24 mouse cellular contexts compared by ENCODE assay signal in the genomic region with DNA sequence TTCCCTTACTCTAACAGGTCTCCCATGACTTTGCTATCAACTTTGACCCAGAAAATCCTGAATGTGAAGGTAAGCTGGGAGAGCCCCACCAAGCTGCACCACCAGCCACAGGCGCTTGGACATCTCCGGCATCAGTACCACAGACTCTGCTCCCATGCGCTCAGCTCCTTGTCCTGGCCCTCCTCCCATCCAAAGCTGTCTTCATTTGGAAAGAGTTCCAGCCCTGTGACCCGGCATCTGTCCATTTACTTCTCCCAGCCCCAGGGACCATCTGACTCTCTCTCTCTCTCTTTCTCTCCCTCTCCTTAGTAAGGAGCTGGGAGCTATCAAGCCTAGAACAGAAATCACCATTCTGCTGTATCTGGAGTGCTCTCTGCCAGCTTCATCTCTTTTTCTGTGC. TPM values are rescaled to one million over a fixed set of nuclear protein-coding genes. Genes with fewer than 3 reads are reported as not detected.
"Had no signal": no experiment of that assay in that cellular context is flagged by ENCODE, and none has a peak within 500 bp of the region (broad histone marks: within the 10 kb centered on the region; RNA-seq: fewer than 3 reads in every experiment).

No protein-coding gene starts in this region.

- H3K9me3 ChIP-seq: lung, embryonic 15.5 days; midbrain, embryonic 10.5 days; midbrain, embryonic 12.5 days; neural tube, embryonic 13.5 days; neural tube, embryonic 15.5 days; stomach, embryonic 15.5 days had no signal

- DNase-seq: liver, postnatal 0 days; lung, adult 2 months; lung, postnatal 14 days; lung, postnatal 4 days; midbrain, embryonic 14.5 days; right cerebral cortex, postnatal 14 days; thymus, adult 2 months; thymus, postnatal 25 days; thymus, postnatal 4 days had no signal

- H3K27ac ChIP-seq: lung, embryonic 15.5 days; midbrain, embryonic 10.5 days; midbrain, embryonic 12.5 days; neural tube, embryonic 13.5 days; neural tube, embryonic 15.5 days; stomach, embryonic 15.5 days; stomach, postnatal 0 days had no signal

- H3K4me3 ChIP-seq: lung, embryonic 15.5 days; midbrain, embryonic 10.5 days; midbrain, embryonic 12.5 days; myocyte; neural tube, embryonic 13.5 days; neural tube, embryonic 15.5 days; stomach, embryonic 15.5 days had no signal

- ATAC-seq: liver, postnatal 0 days; lung, postnatal 0 days; midbrain, embryonic 16.5 days had no signal

- H3K9ac ChIP-seq: liver, postnatal 0 days; lung, embryonic 15.5 days; midbrain, embryonic 12.5 days; neural tube, embryonic 13.5 days; neural tube, embryonic 15.5 days; stomach, embryonic 15.5 days had no signal

- H3K36me3 ChIP-seq: lung, embryonic 15.5 days; midbrain, embryonic 10.5 days; midbrain, embryonic 12.5 days; neural tube, embryonic 13.5 days; neural tube, embryonic 15.5 days; stomach, embryonic 15.5 days had no signal

- H3K4me2 ChIP-seq: lung, embryonic 15.5 days; midbrain, embryonic 12.5 days; neural tube, embryonic 13.5 days; neural tube, embryonic 15.5 days; stomach, embryonic 15.5 days had no signal

RNA-seq across cellular contexts. Expression of a gene that starts 5.6 kb away (rescaled TPM):
- total RNA-seq: megakaryocyte, adult 5-6 weeks; megakaryocyte-erythroid progenitor cell, adult 5-6 weeks had no signal
- polyA plus RNA-seq: liver, postnatal 0 days; lung, postnatal 0 days; myocyte; spleen, adult 2 months had no signal

RNA-seq across cellular contexts. Expression of a gene that starts 8.9 kb away (rescaled TPM):
- total RNA-seq: megakaryocyte, adult 5-6 weeks; megakaryocyte-erythroid progenitor cell, adult 5-6 weeks had no signal
- polyA plus RNA-seq: liver, postnatal 0 days; lung, adult 2 months; lung, embryonic 15.5 days; lung, postnatal 0 days; midbrain, embryonic 10.5 days; midbrain, embryonic 12.5 days; midbrain, embryonic 14.5 days; myocyte; neural tube, embryonic 11.5 days; stomach, embryonic 15.5 days; stomach, postnatal 0 days; urinary bladder, adult 2 months had no signal
